ENCODE assay signal across 14 mouse cellular contexts in genomic region chr16:13452661-13453060, GRCm38 (mm10).
"Had no signal": no experiment of that assay in that cellular context is flagged by ENCODE, and none has a peak within 500 bp of the region (broad histone marks: within the 10 kb centered on the region; RNA-seq: fewer than 3 reads in every experiment).

No protein-coding gene starts in this region.

- DNase-seq: kidney, adult 2 months; layer of hippocampus, adult 9-11 months; layer of hippocampus, postnatal 36 days; liver; liver, embryonic 13.5 days; liver, postnatal 0 days; lung, postnatal 10 days; thymus, adult 2 months; thymus, postnatal 36 days had no signal

- H3K9me3 ChIP-seq: limb, embryonic 12.5 days; liver, embryonic 13.5 days; megakaryocyte, embryonic 14.5 days; neural tube, embryonic 12.5 days; stomach, embryonic 15.5 days had no signal

- H3K27me3 ChIP-seq: stomach, embryonic 15.5 days had no signal

- H3K4me3 ChIP-seq: limb, embryonic 12.5 days; liver, embryonic 13.5 days; megakaryocyte, embryonic 14.5 days; neural tube, embryonic 12.5 days; stomach, embryonic 15.5 days had no signal

- H3K4me2 ChIP-seq: limb, embryonic 12.5 days; liver, embryonic 13.5 days; neural tube, embryonic 12.5 days; stomach, embryonic 15.5 days had no signal

- H3K27ac ChIP-seq: limb, embryonic 12.5 days; liver, embryonic 13.5 days; macrophage; neural tube, embryonic 12.5 days; stomach, embryonic 15.5 days had no signal

- H3K9ac ChIP-seq: limb, embryonic 12.5 days; liver, embryonic 13.5 days; liver, postnatal 0 days; neural tube, embryonic 12.5 days; stomach, embryonic 15.5 days had no signal

- ATAC-seq: liver, postnatal 0 days had no signal

- H3K36me3 ChIP-seq: limb, embryonic 12.5 days; liver, embryonic 13.5 days; neural tube, embryonic 12.5 days; stomach, embryonic 15.5 days had no signal
